Mouse (Mus musculus) spleen, adult 2 months (tissue): ENCODE results near the gene Ppp1r16b.

Source experiments
- CTCF ChIP-seq: fragments of 200-500 bp; IDR thresholded peaks from 2 replicates; pipeline ENCODE4 v1.5.1; 2011; ENCODE audit warnings: mild to moderate bottlenecking, inconsistent platforms; ENCODE audit not compliant: insufficient read depth, insufficient read length, insufficient replicate concordance; ENCODE audit errors: extremely low read depth
- POLR2A ChIP-seq: fragments of 200-500 bp; IDR thresholded peaks from 2 replicates; pipeline ENCODE4 v1.6.1; 2011; ENCODE audit warnings: low read depth, low read length, inconsistent platforms

GRCm38 (mm10) chr2:158734500-158735152 is 69.4 kb downstream of the Ppp1r16b start:
- TF ChIP-seq CTCF (no peak), POLR2A (peak; percentile 2; the same call in 1 of the 2 replicates)
